8 mouse cellular contexts compared by ENCODE assay signal in the genomic region with DNA sequence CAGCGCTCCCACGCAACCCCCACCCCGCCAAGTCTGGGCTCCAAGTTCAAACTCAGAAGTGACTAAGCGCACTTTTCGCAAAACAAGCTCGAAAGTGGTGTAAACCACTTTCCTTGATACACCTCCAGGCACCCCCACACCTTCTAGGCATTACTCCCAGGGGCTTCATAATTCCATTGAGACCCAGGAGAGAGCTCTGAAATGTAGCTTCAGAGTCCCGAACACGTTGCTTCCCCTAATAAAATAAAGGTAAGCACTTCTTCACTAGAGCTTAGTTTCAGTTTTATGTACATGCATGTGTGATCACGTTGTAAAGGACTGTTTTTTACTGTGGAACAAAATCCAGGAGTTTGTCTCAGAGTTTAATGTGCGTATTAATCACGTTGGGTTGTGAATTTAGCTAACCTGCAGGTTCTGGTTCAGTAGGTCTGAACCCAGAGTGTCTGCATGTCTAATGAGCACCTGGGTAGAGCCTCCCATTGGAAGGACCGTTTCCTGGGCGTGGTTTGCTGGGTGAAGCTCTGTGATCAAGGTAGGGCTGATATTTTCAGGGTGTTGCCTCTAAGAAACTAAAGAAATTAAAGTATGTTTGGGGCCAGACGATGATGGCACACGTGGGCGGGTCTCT. TPM values are rescaled to one million over a fixed set of nuclear protein-coding genes. Genes with fewer than 3 reads are reported as not detected.
DNase-seq lines count a peak whose midpoint lies in the region; ATAC-seq and TF ChIP-seq lines count a peak whose summit lies in the region.

No protein-coding gene starts in this region.

- no peak; the same call in 1 of the 2 replicates for ATAC-seq in heart, embryonic 12.5 days (ENCODE audit: insufficient number of reproducible peaks, low FRiP score)
- ATAC-seq in kidney, embryonic 16.5 days (ENCODE audit: low FRiP score, low TSS enrichment) = peak; percentile 73; the same call in 1 of the 2 replicates

- no peaks in the 10 kb centered on the region for H3K36me3 ChIP-seq in heart, embryonic 12.5 days
- H3K36me3 ChIP-seq in kidney, embryonic 16.5 days (ENCODE audit: insufficient read depth, low read length) = no peaks in the 10 kb centered on the region
- no peaks in the 10 kb centered on the region for H3K36me3 ChIP-seq in splenic B cell, adult 2 months (ENCODE audit: control insufficient read depth, insufficient read depth, low read length, poor library complexity, severe bottlenecking)

- H3K9ac ChIP-seq in heart, embryonic 12.5 days = peak overlapping the region; percentile 91
- peak overlapping the region; percentile 95 for H3K9ac ChIP-seq in kidney, embryonic 16.5 days (replicated peaks; ENCODE audit: low read length)

- peak overlapping the region; percentile 89 for H3K4me3 ChIP-seq in bone marrow, adult 2 months (replicated peaks; ENCODE audit: control insufficient read depth, low read depth, low read length)
- H3K4me3 ChIP-seq in heart, embryonic 12.5 days = peak overlapping the region; percentile 92
- H3K4me3 ChIP-seq in kidney, embryonic 16.5 days (ENCODE audit: low read length) = peak overlapping the region; percentile 88

- H3K27me3 ChIP-seq in heart, embryonic 12.5 days (replicated peaks) = no peaks in the 10 kb centered on the region
- H3K27me3 ChIP-seq in kidney, embryonic 16.5 days (ENCODE audit: insufficient read depth, low read length) = no peaks in the 10 kb centered on the region
- H3K27me3 ChIP-seq in splenic B cell, adult 2 months (ENCODE audit: control insufficient read depth, insufficient read depth, low read length, poor library complexity, severe bottlenecking) = no peaks in the 10 kb centered on the region

- no peaks in the 10 kb centered on the region for H3K9me3 ChIP-seq in heart, embryonic 12.5 days (replicated peaks)
- H3K9me3 ChIP-seq in kidney, embryonic 16.5 days (ENCODE audit: low read length) = no peaks in the 10 kb centered on the region

- H3K4me2 ChIP-seq in heart, embryonic 12.5 days = peak overlapping the region; percentile 81
- peak overlapping the region; percentile 73 for H3K4me2 ChIP-seq in kidney, embryonic 16.5 days (replicated peaks; ENCODE audit: low read depth, low read length)

- no peak for TF ChIP-seq POLR2A in bone marrow, adult 2 months (IDR thresholded peaks at IDR 0.05; ENCODE audit: borderline replicate concordance, control insufficient read depth, low read depth, low read length)

- peak; percentile 67 to 71 for DNase-seq in CD8-positive naive resting alpha-beta T cell, adult 2 months (ENCODE audit: low read depth in 2 of 2, low spot score in 2 of 2)
- peak; percentile 58 to 67 for DNase-seq in lung, postnatal 4 days
- peak; percentile 93 for DNase-seq in splenic B cell, adult 2 months (ENCODE audit: low read depth, low spot score)
- DNase-seq in layer of hippocampus, adult 9-10 months (ENCODE audit: low spot score) = no peak
- DNase-seq in cerebellum, adult 11 months = no peak

- 6% methylated on average over 16 of the region's 16 CpGs for WGBS in bone marrow, adult 2 months
- 8% methylated on average over 16 of the region's 16 CpGs for WGBS in heart, embryonic 12.5 days
- 6% methylated on average over 16 of the region's 16 CpGs for WGBS in kidney, embryonic 16.5 days

- peak overlapping the region; percentile 99 for H3K27ac ChIP-seq in bone marrow, adult 2 months (ENCODE audit: control insufficient read depth, insufficient read depth, low read depth, low read length, poor library complexity)
- H3K27ac ChIP-seq in heart, embryonic 12.5 days (ENCODE audit: poor library complexity, severe bottlenecking) = peak overlapping the region; percentile 87
- peak overlapping the region; percentile 95 for H3K27ac ChIP-seq in kidney, embryonic 16.5 days (ENCODE audit: low read length)

- H3K4me1 ChIP-seq in bone marrow, adult 2 months (ENCODE audit: control insufficient read depth, insufficient read depth, low read length) = peaks cover 6% of the 10 kb centered on the region
- 0 out of 2 replicates have a peak, but pooled peaks cover 9% of the 10 kb centered on the region for H3K4me1 ChIP-seq in heart, embryonic 12.5 days (replicated peaks)
- peaks cover 36% of the 10 kb centered on the region for H3K4me1 ChIP-seq in kidney, embryonic 16.5 days (ENCODE audit: insufficient read depth, low read length)

- TF ChIP-seq CTCF in bone marrow, adult 2 months (IDR thresholded peaks at IDR 0.05; ENCODE audit: control insufficient read depth, insufficient read depth, low read length) = no peak

RNA-seq across cellular contexts. Expression of a gene that starts 0.4 kb away (rescaled TPM):
- polyA plus RNA-seq in bone marrow, adult 2 months (2011; ENCODE audit: insufficient read depth, insufficient read length, low replicate concordance, missing spikeins) = 3.5 and 4.7 TPM in 2 replicates
- polyA plus RNA-seq in heart, embryonic 12.5 days (2016; fragmentation: Nextera tagmentation; extraction: Ambion mirVana) = 22.0 and 22.3 TPM in 2 replicates
- polyA plus RNA-seq in kidney, embryonic 16.5 days (2015; fragmentation: Nextera tagmentation; extraction: Ambion mirVana) = 33.8 and 35.9 TPM in 2 replicates

Comparison
In these comparisons a context has a peak if more than half of its experiments do, and no peak if none do; other contexts are left out.
1. DNase-seq: peak in CD8-positive naive resting alpha-beta T cell, adult 2 months (2 of 2), lung, postnatal 4 days (2 of 2) and splenic B cell, adult 2 months (single experiment); none in layer of hippocampus, adult 9-10 months (single experiment) and cerebellum, adult 11 months (single experiment).
2. Peak in every context shown above with its lines, with median percentiles within 50 percentile points of each other: H3K27ac ChIP-seq and H3K4me3 ChIP-seq.